Mouse (Mus musculus): Measurements from ENCODE around the gene Prkd2.

The Prkd2 gene

DNA sequence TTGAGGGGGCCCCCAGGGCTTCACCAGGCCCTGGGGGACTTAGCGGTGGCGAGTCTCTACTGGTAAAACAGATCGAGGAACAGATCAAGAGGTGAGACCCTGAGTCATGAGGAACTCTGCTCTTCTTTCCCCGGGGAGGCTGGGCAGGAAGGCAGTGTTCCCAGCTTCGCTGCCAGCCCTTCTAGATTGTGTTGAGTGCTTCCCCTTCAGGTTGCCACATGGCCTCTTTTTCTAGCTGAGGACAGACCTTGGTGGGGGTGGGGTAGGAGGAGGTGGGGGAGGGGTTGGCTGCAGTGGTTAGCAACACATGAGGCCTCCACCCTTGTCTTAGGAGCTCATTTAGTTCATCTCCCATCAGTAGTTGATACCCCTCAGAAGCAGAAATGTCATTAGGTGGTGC, 16.1 kb upstream of the Prkd2 start:
- DNase-seq (ENCODE audit: low read depth, low spot score) = no peak

DNA sequence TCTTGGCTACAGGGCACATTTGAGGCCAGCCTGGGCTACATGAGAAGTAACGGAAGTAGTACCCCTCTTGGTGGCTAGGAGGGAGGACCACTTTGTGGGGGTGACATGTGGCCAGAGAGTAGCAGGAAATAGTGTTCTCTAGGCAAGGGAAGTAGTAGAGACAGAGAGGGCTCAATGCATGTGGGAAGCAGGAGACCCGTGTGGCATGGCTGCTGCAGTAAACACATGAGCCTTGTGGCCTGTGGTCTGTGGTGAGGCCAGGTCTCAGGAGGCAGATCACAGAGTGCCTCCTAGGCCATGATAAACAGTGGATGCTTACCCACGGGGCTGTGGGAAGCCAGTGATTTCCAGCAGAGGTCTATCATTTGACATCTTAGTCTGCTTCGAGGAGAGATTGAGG, 15.4 kb upstream of the Prkd2 start:
- DNase-seq (ENCODE audit: low read depth, low spot score) = no peak

GRCm38 (mm10) chr7:16830449-16830848, 12.3 kb upstream of the Prkd2 start:
- DNase-seq (ENCODE audit: low read depth, low spot score) = no peak

GRCm38 (mm10) chr7:16837916-16838803, 4.5 kb upstream of the Prkd2 start:
- DNase-seq (ENCODE audit: low read depth, low spot score) = no peak

DNA sequence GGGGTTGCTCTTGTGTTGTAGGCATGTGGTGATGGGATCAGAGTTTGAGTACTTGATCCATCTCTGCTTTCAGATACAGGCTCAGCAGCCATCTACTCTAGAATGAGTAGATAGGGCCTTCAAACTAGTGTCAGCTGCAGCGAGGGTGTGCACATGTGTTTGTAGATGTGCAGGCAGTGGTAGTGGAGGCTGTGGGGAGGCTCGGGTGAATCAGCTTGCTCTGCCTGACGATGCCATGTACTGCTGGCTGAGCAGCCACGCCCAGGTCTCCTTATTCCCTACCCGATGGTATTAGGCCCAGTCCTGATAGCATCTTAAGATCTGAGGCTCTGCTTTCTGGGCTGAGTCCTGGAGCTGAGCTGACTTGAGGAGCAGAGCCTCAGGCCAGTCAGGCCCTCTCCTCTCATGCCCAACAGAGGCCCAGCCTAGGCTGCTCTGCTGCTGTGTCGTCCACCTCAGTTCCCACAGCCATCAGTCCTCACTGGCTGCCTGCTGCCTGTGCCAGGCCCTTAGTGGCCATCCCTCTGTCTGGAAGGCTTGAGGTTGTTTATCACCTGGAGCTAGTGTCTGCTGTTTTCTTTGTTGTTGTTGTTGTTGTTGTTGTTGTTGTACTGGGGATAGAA, 3.8 kb upstream of the Prkd2 start:
- no peak for DNase-seq (ENCODE audit: low read depth, low spot score)

DNA sequence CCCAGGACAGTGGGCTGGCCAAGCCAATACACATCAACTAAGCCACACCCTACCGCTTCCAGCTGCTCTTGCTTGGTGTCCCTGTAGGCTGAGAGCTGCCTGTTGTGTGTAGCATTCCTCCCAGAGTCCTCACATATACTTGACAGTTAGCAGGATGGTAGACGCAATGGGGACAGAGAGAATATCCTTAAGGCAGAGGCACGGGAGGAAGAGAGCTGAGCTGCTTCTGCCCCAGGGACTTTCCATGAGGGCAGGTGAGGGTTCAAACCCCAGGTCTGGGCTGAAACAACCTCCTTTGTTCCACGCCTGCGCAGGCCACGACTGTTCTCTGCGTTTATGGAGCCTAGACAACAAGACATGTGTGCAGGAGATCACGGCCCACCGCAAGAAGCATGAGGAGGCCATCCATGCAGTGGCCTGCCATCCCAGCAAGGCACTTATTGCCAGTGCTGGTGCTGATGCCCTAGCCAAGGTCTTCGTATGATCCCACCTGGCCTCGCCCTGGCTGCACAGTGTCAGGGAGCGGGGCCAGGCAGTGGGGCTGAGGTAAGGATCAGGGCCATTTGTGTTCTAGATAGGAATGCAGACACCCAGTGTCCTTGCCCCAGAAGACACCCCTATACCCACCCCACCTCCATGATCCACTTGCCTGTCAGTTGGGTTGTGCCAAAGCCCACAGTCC, 3.1 kb upstream of the Prkd2 start:
- DNase-seq (ENCODE audit: low read depth, low spot score) = no peak

DNA sequence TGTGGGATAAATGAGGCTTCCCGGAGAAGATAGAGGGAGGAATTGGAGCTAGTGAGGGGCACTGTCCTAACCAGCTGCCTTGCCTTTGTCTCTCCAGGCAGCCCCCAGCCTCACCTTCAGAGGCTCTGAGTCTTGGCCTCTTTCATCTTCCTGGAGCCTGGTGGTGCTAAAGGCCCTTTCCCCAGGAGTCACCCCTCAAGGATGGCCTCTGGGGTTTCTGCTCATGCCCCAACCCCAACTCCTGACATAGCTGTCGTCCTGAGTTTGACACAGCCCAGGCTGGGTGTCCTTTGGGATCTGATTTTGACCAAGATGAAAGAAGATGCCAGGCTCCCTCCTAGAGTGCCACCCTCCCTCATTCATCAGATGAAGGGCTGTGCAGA, 2.6 kb upstream of the Prkd2 start:
- no peak for DNase-seq (ENCODE audit: low read depth, low spot score)

- no peak for DNase-seq (ENCODE audit: low read depth, low spot score)
Observed at GRCm38 (mm10) chr7:16841078-16841477, 1.6 kb upstream of the Prkd2 start.

DNA sequence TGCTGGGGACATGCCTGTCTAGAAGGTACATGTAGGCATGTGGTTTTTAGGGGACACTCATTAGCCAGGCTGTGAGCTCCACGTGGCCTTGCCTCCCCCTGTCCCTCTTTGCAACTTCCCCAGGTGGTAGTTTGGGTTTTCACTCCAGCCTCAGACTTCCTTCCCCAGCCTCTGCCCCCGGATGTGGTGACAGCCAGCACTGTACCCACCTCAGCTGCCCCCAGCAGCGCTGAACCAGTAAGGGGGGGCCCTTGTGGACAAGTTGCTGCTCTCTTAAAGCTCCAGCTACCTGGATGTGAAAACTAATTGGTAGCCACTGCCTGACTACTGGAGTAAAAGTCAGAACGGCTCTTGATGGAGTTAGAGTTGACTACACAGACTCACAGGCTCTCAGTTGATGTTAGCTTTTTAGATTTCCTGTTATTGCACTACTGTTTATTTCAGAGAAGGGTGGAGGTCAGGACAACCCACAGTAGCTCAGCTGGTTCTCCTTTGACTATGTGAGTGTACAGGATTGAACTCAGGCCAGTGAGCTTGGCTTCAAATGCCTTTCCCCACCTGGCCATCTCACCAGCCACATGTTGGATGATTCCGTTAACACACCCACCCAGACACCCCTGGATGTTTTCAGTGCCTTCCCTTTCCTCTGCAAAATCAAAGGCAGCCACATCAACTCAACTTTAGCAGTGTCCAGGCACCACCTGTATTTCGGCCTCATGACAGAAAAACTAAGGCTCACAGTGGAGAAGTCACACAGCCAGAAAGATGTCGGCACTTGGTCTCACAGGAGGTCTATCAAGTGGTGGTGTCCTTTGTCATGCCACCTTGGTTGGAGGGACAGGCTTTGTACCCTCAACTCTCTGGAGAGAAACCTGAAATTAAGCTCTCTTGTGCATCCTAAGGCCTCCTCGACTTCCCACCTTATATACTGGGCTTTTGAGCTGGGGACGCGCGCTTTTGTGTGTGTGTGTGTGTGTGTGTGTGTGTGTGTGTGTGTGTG, 841 bp upstream of the Prkd2 start:
- no peak for DNase-seq (ENCODE audit: low read depth, low spot score)

GRCm38 (mm10) chr7:16843441-16844171, 904 bp downstream of the Prkd2 start:
- DNase-seq (ENCODE audit: low read depth, low spot score) = no peak

DNA sequence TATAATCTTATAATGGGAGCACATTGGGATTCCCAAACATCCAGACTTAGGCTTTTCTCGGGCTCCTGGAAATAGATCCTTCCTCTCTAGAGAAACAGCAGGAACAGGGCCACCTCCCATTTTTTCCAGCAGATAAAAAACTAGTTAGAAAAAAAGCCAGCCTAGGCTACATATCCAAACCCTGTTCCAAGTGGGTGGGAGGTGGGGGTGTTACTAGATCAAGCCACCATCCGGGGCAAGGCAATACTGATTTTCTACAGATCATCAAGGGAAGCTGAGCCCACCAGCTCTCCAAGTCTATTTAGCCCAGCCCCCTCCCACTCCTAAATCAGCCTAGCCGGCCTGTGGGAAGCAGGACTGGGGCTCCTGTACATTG, 2.0 kb downstream of the Prkd2 start:
- DNase-seq (ENCODE audit: low read depth, low spot score) = no peak

GRCm38 (mm10) chr7:16845072-16845819, 2.5 kb downstream of the Prkd2 start:
- no peak for DNase-seq (ENCODE audit: low read depth, low spot score)

GRCm38 (mm10) chr7:16845820-16846167, 3.1 kb downstream of the Prkd2 start:
- DNase-seq (ENCODE audit: low read depth, low spot score) = no peak

DNA sequence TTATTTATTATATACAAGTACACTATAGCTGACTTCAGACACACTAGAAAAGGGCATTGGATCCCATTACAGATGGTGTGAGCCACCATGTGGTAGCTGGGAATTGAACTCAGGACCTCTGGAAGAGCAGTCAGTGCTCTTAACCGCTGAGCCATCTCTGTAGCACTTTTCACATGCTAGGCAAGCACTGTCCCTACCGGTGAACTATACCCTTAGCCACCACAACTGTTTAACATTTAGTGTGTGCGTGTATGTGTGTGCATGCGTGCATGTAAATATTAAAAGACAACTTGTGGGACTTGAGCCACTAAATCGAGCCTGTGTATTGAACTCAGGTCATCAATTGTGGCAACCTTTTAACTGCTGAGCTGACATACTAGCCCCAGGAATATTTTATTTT, 4.1 kb downstream of the Prkd2 start:
- no peak for DNase-seq (ENCODE audit: low read depth, low spot score)

- DNase-seq (ENCODE audit: low read depth, low spot score) = no peak
Observed at GRCm38 (mm10) chr7:16847507-16847906, 4.8 kb downstream of the Prkd2 start.

- no peak for DNase-seq (ENCODE audit: low read depth, low spot score)
Observed at GRCm38 (mm10) chr7:16848579-16848978, 5.9 kb downstream of the Prkd2 start.

- no peak for DNase-seq (ENCODE audit: low read depth, low spot score)
Observed at GRCm38 (mm10) chr7:16851636-16852035, 8.9 kb downstream of the Prkd2 start.

DNA sequence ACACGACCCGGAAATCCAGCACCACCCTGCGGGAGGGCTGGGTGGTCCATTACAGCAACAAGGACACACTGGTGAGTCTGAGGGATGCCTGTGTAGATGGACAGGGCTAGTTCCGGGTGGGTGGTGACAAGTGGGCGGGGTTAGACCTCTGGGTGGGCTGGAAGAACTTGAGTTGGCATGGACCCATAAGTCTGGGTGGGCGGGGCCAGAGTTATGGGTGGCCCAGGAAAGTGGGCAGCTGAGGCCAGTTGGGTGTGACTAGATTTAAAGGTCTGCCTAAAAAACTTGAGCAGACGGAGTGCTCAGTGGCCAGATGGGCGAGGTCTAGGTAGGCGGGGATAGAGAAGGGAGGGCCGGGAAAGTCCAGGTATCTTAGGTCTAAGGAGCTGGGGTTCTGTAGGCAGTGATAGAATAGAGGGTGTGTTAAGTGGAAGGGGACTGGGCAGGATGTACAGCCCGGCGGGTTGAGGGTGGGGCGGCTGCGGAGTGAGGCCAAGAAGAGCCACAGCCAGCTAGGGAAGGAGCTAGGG, 10.7 kb downstream of the Prkd2 start:
- DNase-seq (ENCODE audit: low read depth, low spot score) = no peak

DNA sequence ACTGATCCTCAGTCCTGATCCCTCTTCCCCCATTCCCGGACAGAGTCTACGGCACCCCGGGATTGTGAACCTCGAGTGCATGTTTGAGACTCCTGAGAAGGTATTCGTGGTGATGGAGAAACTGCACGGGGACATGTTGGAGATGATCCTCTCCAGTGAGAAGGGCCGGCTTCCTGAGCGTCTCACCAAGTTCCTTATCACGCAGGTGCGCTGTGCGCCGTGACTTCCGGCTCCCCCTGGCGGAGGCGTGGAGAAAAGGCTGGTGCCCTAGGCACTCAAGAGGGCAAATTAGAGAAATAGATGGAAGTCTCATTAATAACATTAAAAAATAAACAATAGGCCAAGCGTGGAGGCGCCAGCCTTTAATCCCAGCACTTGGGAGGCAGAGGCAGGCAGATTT, 15.6 kb downstream of the Prkd2 start:
- no peak for DNase-seq (ENCODE audit: low read depth, low spot score)
